Mouse (Mus musculus) MEL (cell line): Measurements from ENCODE around the gene Epha3. TPM values are rescaled to one million over a fixed set of nuclear protein-coding genes. Genes with fewer than 3 reads are reported as not detected.

Source experiments
- DNase-seq: peaks from one replicate; pipeline ENCODE4 v3.0.0; 2011; ENCODE audit warnings: low read depth, low spot score
- H3K27ac ChIP-seq: 2 replicates; pipeline ENCODE4 v1.5.1; 2012; ENCODE audit warnings: low read depth, mild to moderate bottlenecking, control low read depth, low read length, moderate library complexity; ENCODE audit not compliant: control insufficient read depth
- H3K27me3 ChIP-seq, 2 experiments: fragments of 150-350 bp in 1 of 2; sonication (generic) in 1 of 2; 2 replicates each; pipeline ENCODE4 v1.6.1; 2012; ENCODE audit warnings: low read length in 2 of 2, mild to moderate bottlenecking in 2 of 2, improper control_type of control experiment in 1 of 2, moderate library complexity in 1 of 2; ENCODE audit not compliant: insufficient read depth in 2 of 2, control insufficient read depth in 1 of 2
- H3K36me3 ChIP-seq, 2 experiments: 2 replicates each; pipeline ENCODE4 v1.6.1; 2012 to 2014; ENCODE audit warnings: low read length in 2 of 2, improper control_type of control experiment in 1 of 2, inconsistent platforms in 1 of 2, mild to moderate bottlenecking in 1 of 2; ENCODE audit not compliant: insufficient read depth in 2 of 2, control insufficient read depth in 1 of 2
- H3K4me1 ChIP-seq, 2 experiments: fragments of 150-350 bp in 1 of 2; sonication (generic) in 1 of 2; 2 replicates each; pipeline ENCODE4 v1.6.1; 2012; ENCODE audit warnings: low read length in 2 of 2, improper control_type of control experiment in 1 of 2, mild to moderate bottlenecking in 1 of 2; ENCODE audit not compliant: insufficient read depth in 2 of 2, control insufficient read depth in 1 of 2
- H3K4me3 ChIP-seq, 2 experiments: fragments of 150-350 bp in 1 of 2; sonication (generic) in 1 of 2; 2 replicates each; pipeline ENCODE4 v1.5.1; 2012; ENCODE audit warnings: low read depth in 2 of 2, low read length in 2 of 2, mild to moderate bottlenecking in 2 of 2, moderate library complexity in 2 of 2, control low read depth in 1 of 2, improper control_type of control experiment in 1 of 2; ENCODE audit not compliant: control insufficient read depth in 1 of 2, insufficient read depth in 1 of 2
- H3K79me2 ChIP-seq: 2 replicates; pipeline ENCODE4 v1.6.1; 2012; ENCODE audit warnings: mild to moderate bottlenecking, low read length, moderate library complexity; ENCODE audit not compliant: control insufficient read depth, poor library complexity, insufficient read depth
- H3K9ac ChIP-seq: 2 replicates; pipeline ENCODE4 v1.6.1; 2012; ENCODE audit warnings: low read depth, mild to moderate bottlenecking, control low read depth, low read length, moderate library complexity; ENCODE audit not compliant: control insufficient read depth, poor library complexity, severe bottlenecking
- H3K9me3 ChIP-seq: fragments of 150-350 bp; sonication (generic); replicated peaks from 2 replicates; pipeline ENCODE4 v1.6.1; 2012; ENCODE audit warnings: mild to moderate bottlenecking, low read length, improper control_type of control experiment, moderate library complexity; ENCODE audit not compliant: insufficient read depth
- BHLHE40 ChIP-seq: IDR thresholded peaks from 2 replicates; pipeline ENCODE4 v1.6.1; 2012; ENCODE audit warnings: low read depth, mild to moderate bottlenecking, inconsistent platforms, low read length, improper control_type of control experiment, borderline replicate concordance
- CHD2 ChIP-seq: IDR thresholded peaks from 2 replicates; pipeline ENCODE4 v1.6.1; 2011; ENCODE audit warnings: low read length, improper control_type of control experiment
- E2F4 ChIP-seq: IDR thresholded peaks from 2 replicates; pipeline ENCODE4 v1.6.1; 2011; ENCODE audit warnings: low read depth, low read length, improper control_type of control experiment, borderline replicate concordance
- EP300 ChIP-seq, 2 experiments: IDR thresholded peaks; 2 replicates each; pipeline ENCODE4 v1.6.1; 2011; ENCODE audit warnings: improper control_type of control experiment in 2 of 2, low read length in 2 of 2, low read depth in 1 of 2, mild to moderate bottlenecking in 1 of 2
- ETS1 ChIP-seq: IDR thresholded peaks from 2 replicates; pipeline ENCODE4 v1.6.1; 2012; ENCODE audit warnings: low read depth, mild to moderate bottlenecking, inconsistent platforms, low read length, improper control_type of control experiment, moderate library complexity
- GABPA ChIP-seq: IDR thresholded peaks from 2 replicates; pipeline ENCODE4 v1.6.1; 2012; ENCODE audit warnings: low read depth, mild to moderate bottlenecking, inconsistent platforms, low read length, improper control_type of control experiment, moderate library complexity
- GATA1 ChIP-seq: IDR thresholded peaks from 2 replicates; pipeline ENCODE4 v1.6.1; 2011; ENCODE audit warnings: low read depth, low read length, improper control_type of control experiment
- JUND ChIP-seq: IDR thresholded peaks from 2 replicates; pipeline ENCODE4 v1.6.1; 2011; ENCODE audit warnings: low read depth, mild to moderate bottlenecking, improper control_type of control experiment, low read length
- MAFK ChIP-seq: IDR thresholded peaks from 2 replicates; pipeline ENCODE4 v1.6.1; 2011; ENCODE audit warnings: low read depth, mild to moderate bottlenecking, low read length, improper control_type of control experiment, borderline replicate concordance
- MAZ ChIP-seq: IDR thresholded peaks from 2 replicates; pipeline ENCODE4 v1.6.1; 2012; ENCODE audit warnings: low read depth, mild to moderate bottlenecking, inconsistent platforms, low read length, improper control_type of control experiment
- MEF2A ChIP-seq: IDR thresholded peaks from 2 replicates; pipeline ENCODE4 v1.6.1; 2014; ENCODE audit warnings: low read depth, mild to moderate bottlenecking, inconsistent platforms, low read length, improper control_type of control experiment; ENCODE audit not compliant: poor library complexity, insufficient replicate concordance, severe bottlenecking; ENCODE audit errors: extremely low read depth
- MXI1 ChIP-seq: IDR thresholded peaks from 2 replicates; pipeline ENCODE4 v1.6.1; 2011; ENCODE audit warnings: mild to moderate bottlenecking, low read depth, low read length, improper control_type of control experiment
- MYC ChIP-seq: IDR thresholded peaks from 2 replicates; pipeline ENCODE4 v1.6.1; 2011; ENCODE audit warnings: low read depth, mild to moderate bottlenecking, low read length, improper control_type of control experiment, moderate library complexity
- POLR2A ChIP-seq, 2 experiments: IDR thresholded peaks; 2 replicates each; pipeline ENCODE4 v1.6.1; 2011 to 2012; ENCODE audit warnings: low read length in 2 of 2, mild to moderate bottlenecking in 2 of 2, control low read depth in 1 of 2, improper control_type of control experiment in 1 of 2, low read depth in 1 of 2, moderate library complexity in 1 of 2; ENCODE audit not compliant: control insufficient read depth in 1 of 2, insufficient read depth in 1 of 2, poor library complexity in 1 of 2
- POLR2AphosphoS2 ChIP-seq: IDR thresholded peaks from 2 replicates; pipeline ENCODE4 v1.6.1; 2011; ENCODE audit warnings: low read length, improper control_type of control experiment
- POLR2AphosphoS5 ChIP-seq: IDR thresholded peaks from 2 replicates; pipeline ENCODE4 v1.6.1; 2012; ENCODE audit warnings: low read depth, borderline replicate concordance, mild to moderate bottlenecking, inconsistent platforms, low read length, moderate library complexity, mixed read lengths
- RAD21 ChIP-seq: IDR thresholded peaks from 2 replicates; pipeline ENCODE4 v1.6.1; 2011; ENCODE audit warnings: mild to moderate bottlenecking, low read depth, low read length, improper control_type of control experiment
- SMC3 ChIP-seq: IDR thresholded peaks from 2 replicates; pipeline ENCODE4 v1.6.1; 2011; ENCODE audit warnings: low read depth, low read length, improper control_type of control experiment
- TAL1 ChIP-seq: IDR thresholded peaks from 2 replicates; pipeline ENCODE4 v1.6.1; 2012; ENCODE audit warnings: mild to moderate bottlenecking, inconsistent platforms, low read length, moderate library complexity, mixed read lengths
- TBP ChIP-seq: IDR thresholded peaks from 2 replicates; pipeline ENCODE4 v1.8.0; 2011; ENCODE audit warnings: low read depth, low read length, improper control_type of control experiment
- TCF12 ChIP-seq: IDR thresholded peaks from 2 replicates; pipeline ENCODE4 v1.6.1; 2014; ENCODE audit warnings: low read depth, mild to moderate bottlenecking, inconsistent platforms, low read length, improper control_type of control experiment, moderate library complexity
- USF2 ChIP-seq, 2 experiments: IDR thresholded peaks; 2 replicates each; pipeline ENCODE4 v1.6.1; 2011 to 2012; ENCODE audit warnings: improper control_type of control experiment in 2 of 2, low read length in 2 of 2, borderline replicate concordance in 1 of 2, inconsistent platforms in 1 of 2, low read depth in 1 of 2, mild to moderate bottlenecking in 1 of 2; ENCODE audit not compliant: insufficient read depth in 1 of 2
- ZKSCAN1 ChIP-seq: IDR thresholded peaks from 2 replicates; pipeline ENCODE4 v1.6.1; 2012; ENCODE audit warnings: low read depth, mild to moderate bottlenecking, inconsistent platforms, low read length, improper control_type of control experiment, moderate library complexity
- ZMIZ1 ChIP-seq: IDR thresholded peaks from 2 replicates; pipeline ENCODE4 v1.6.1; 2012; ENCODE audit warnings: low read depth, mild to moderate bottlenecking, inconsistent platforms, low read length, improper control_type of control experiment, moderate library complexity
- ZNF384 ChIP-seq: IDR thresholded peaks from 2 replicates; pipeline ENCODE4 v1.6.1; 2012; ENCODE audit warnings: low read depth, mild to moderate bottlenecking, inconsistent platforms, low read length, improper control_type of control experiment
- polyA plus RNA-seq, 2 experiments: library from polyadenylated mRNA; stranded (reverse) in 1 of 2; unstranded in 1 of 2; fragments of >175 nt in 1 of 2; fragments of >200 nt in 1 of 2; gene quantifications; 2 replicates each; pipeline versions ENCODE4 v1.2.1 to v1.2.4; 2012; ENCODE audit warnings: low replicate concordance in 2 of 2, low read depth in 1 of 2; ENCODE audit not compliant: insufficient read length in 2 of 2, insufficient read depth in 1 of 2, missing spikeins in 1 of 2
- total RNA-seq: library from RNA; depleted of rRNA; stranded (reverse); fragments of 300-350 nt; gene quantifications from 2 replicates; pipeline ENCODE4 v1.2.3, GENCODE M21; 2012

Gene Epha3
- total and polyA plus RNA-seq, 3 experiments: not detected

- no peak for TF ChIP-seq POLR2A (IDR thresholded peaks at IDR 0.05; ENCODE audit: control insufficient read depth in 1 of 2, insufficient read depth in 1 of 2, low read depth in 1 of 2, low read length in 2 of 2, poor library complexity in 1 of 2)
- no peak for TF ChIP-seq TAL1
- TF ChIP-seq ZMIZ1: no peak
- no peak for TF ChIP-seq CHD2
- TF ChIP-seq ETS1: no peak
- no peak for TF ChIP-seq GATA1
- Histone ChIP-seq H3K79me2 (no peaks in the 10 kb centered on the region), H3K27me3 (no peaks in the 10 kb centered on the region), H3K27ac (no peak overlapping the region), H3K4me3 (no peak overlapping the region), H3K4me1 (no peaks in the 10 kb centered on the region), H3K9ac (no peak overlapping the region), H3K9me3 (no peaks in the 10 kb centered on the region), H3K36me3 (no peaks in the 10 kb centered on the region)
- DNase-seq: no peak
Observed at GRCm38 (mm10) chr16:63837466-63837865, 26.5 kb downstream of the Epha3 start.

DNA sequence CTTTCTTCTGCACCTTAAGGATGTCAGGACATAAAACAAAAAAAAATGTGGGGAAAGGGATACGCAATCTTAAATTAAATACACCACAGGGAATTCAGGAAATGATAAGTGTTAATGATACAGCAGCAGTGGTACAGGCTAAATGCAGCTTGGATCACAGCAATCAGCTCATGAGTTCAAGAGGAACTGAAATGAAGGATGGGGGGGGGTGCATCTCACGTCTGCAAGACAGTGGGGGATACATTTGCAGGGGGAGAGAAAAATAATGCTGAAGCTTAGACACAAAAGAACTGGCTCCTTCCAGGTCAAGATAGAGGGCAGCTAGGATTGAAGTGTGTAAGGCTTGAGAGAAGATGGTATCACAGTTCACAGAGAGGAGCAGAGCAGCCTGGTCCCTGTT, 42.8 kb downstream of the Epha3 start:
- TF ChIP-seq MAFK: no peak
- TF ChIP-seq JUND: no peak
- no peak for TF ChIP-seq TBP
- TF ChIP-seq MXI1: no peak
- TF ChIP-seq BHLHE40: no peak
- TF ChIP-seq GABPA: no peak
- no peak for TF ChIP-seq SMC3
- TF ChIP-seq TAL1: no peak
- no peak for DNase-seq
- H3K9me3 ChIP-seq: no peaks in the 10 kb centered on the region
- no peaks in the 10 kb centered on the region for H3K36me3 ChIP-seq
- H3K79me2 ChIP-seq: no peaks in the 10 kb centered on the region
- no peaks in the 10 kb centered on the region for H3K4me1 ChIP-seq
- H3K27ac ChIP-seq: no peak overlapping the region
- H3K27me3 ChIP-seq: no peaks in the 10 kb centered on the region
- H3K4me3 ChIP-seq: no peak overlapping the region
- H3K9ac ChIP-seq: no peak overlapping the region

GRCm38 (mm10) chr16:63817606-63818005, 46.4 kb downstream of the Epha3 start:
- DNase-seq: no peak
- no peak overlapping the region for H3K9ac ChIP-seq
- no peaks in the 10 kb centered on the region for H3K9me3 ChIP-seq
- H3K27me3 ChIP-seq: no peaks in the 10 kb centered on the region
- no peak overlapping the region for H3K4me3 ChIP-seq
- TF ChIP-seq MYC (no peak), POLR2AphosphoS2 (no peak), EP300 (IDR thresholded peaks at IDR 0.05; ENCODE audit: low read depth in 1 of 2, low read length in 2 of 2) (no peak), MEF2A (no peak), TCF12 (no peak), GATA1 (no peak), RAD21 (no peak), E2F4 (no peak), USF2 (IDR thresholded peaks at IDR 0.05; ENCODE audit: borderline replicate concordance in 1 of 2, insufficient read depth in 1 of 2, low read depth in 1 of 2, low read length in 2 of 2) (no peak), ZNF384 (no peak), ZMIZ1 (no peak), JUND (no peak), MAZ (no peak), ZKSCAN1 (no peak), POLR2AphosphoS5 (no peak)
- no peaks in the 10 kb centered on the region for H3K36me3 ChIP-seq
- H3K27ac ChIP-seq: no peak overlapping the region
- H3K79me2 ChIP-seq: no peaks in the 10 kb centered on the region
- no peaks in the 10 kb centered on the region for H3K4me1 ChIP-seq
